Mouse (Mus musculus) embryonic stem cell, embryonic (primary cell): ENCODE measurements around the gene Gm5538.

ENCODE experiments used
- CTCF ChIA-PET, 4 experiments: fragments of 300-600 bp in 2 of 4; fragments of 350-600 bp in 2 of 4; sonication (Branson Sonifier 250); formaldehyde crosslinking; loops; one replicate each; lab custom pipeline; 2022; ENCODE audit warnings: inconsistent platforms in 2 of 4; lab: Charles Lee
- POLR2A ChIA-PET, 4 experiments: fragments of 300-600 bp in 2 of 4; fragments of 350-600 bp in 2 of 4; sonication (Branson Sonifier 250); formaldehyde crosslinking; loops; one replicate each; lab custom pipeline; 2022; ENCODE audit warnings: antibody characterized with exemption in 4 of 4, inconsistent platforms in 1 of 4; lab: Charles Lee

Gm5538 gene

DNA sequence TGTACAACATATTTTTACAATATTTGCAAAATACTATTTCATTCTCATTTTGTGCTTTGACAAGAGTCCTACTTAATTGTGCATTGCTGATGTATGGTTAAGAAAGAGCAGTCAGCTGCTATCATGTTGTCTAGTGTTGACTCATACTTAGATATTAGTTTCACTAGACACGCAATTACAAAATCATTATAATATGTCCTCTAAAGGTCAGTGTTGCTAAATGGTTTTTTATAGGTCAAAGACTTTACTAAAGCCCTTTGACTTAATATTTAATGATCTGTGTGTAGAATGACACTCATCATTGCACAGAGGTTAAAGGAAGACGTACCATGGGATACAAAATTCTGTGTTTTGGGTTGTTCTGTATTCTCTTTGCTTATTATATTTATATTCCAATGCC lies at the start of gene Gm5538:
Gm5538 (plus strand) TSS at position 301 of the 400 bp plus-strand sequence.
- CTCF ChIA-PET: no interaction called here
- POLR2A ChIA-PET: no interaction called here

DNA sequence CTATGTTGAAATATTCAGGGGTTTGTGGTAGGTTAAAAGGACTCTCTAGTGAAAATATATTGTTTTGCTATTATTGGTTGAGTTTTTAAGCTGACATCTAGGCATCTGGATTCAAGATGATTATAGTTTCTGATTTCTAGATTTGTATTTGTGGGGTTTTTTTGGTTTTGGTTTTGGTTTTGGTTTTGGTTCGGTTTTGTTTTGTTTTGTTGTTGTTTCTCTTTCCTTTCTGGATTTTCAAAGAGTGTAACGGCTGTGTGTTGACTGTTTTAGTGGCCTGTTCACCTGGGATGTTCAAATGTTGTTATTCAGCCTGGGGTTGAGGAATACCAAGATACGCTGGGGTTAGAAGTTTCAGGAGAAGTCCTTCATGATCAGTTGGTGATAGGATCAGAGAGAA lies 32.2 kb upstream of the Gm5538 start:
- POLR2A ChIA-PET: no interaction called here
- CTCF ChIA-PET: no interaction called here

DNA sequence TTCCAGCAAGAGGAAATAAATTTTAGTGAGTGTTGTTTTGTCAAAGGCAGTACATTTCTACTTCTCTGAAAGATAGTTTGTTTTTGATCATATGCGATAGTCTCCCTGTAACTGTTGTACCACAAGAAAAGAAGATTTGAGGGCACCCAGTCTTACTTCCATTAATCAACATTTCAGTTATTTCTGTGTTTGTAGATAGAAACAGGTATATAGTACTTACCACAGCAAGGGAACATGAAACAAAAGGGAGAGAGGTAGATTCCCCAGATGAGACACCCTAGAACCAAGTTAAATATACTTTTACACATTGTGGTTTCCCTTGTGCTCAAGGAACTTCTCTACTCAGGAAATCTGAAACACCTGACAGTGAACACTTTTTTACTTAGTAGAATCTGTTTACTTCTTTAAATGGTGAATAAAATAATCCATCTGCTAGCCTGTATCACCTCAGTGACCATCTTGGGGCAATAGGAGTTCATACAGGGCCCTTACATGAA lies 26.9 kb upstream of the Gm5538 start:
- ChIA-PET POLR2A (no interaction called here), CTCF (no interaction called here)

GRCm38 (mm10) chr3:59739866-59740265 lies 10.3 kb downstream of the Gm5538 start:
- POLR2A ChIA-PET: no interaction called here
- CTCF ChIA-PET: no interaction called here

DNA sequence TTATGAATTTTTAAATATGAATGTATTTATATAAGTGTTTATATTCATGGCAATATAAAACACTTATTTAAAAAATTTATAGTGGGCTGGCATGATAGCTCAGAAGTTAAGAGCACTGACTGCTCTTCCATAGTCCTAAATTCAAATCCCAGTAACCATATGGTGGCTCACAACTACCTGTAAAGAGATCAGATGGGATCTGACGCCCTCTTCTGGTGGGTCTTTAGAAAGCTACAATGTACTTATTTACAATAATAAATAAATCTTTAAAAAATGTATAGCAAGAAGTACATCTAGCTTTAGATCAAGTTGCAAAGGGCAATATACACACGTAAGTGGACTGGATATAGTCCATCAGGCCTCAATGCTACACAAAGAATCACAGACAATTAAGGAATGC lies 14.6 kb downstream of the Gm5538 start:
- POLR2A ChIA-PET: interaction anchor here in 1 of 4 experiments (0.6 kb wide), 1 partner anchor 266 kb away, joined by 3 read pairs; no protein-coding TSS in a partner anchor

More for the DNA sequence above, 14.6 kb downstream of the Gm5538 start:
- CTCF ChIA-PET: interaction anchor here (0.6 to 1.5 kb wide), 8 partner anchors 274 to 666 kb away, joined by 3 to 14 read pairs (median 6); no protein-coding TSS in a partner anchor
